Mouse (Mus musculus) limb, embryonic 14.5 days (tissue): Measurements from ENCODE around the gene Myo5c. TPM values are rescaled to one million over a fixed set of nuclear protein-coding genes. Genes with fewer than 3 reads are reported as not detected.

Experiments used
- ATAC-seq: fragments of 200-750 bp; cut with Nextera tagmentation; 2 replicates; pipeline ENCODE4 v1.8.0; 2017; ENCODE audit warnings: low read depth, moderate number of reproducible peaks, moderate TSS enrichment; ENCODE audit not compliant: low FRiP score
- DNase-seq: peaks from one replicate; pipeline ENCODE4 v3.0.0-alpha.2; 2015; ENCODE audit warnings: low spot score
- H3K27ac ChIP-seq: fragments of 300-500 bp; sonication (generic); replicated peaks from 2 replicates; pipeline ENCODE4 v1.5.1; 2014; ENCODE audit warnings: low read depth, mild to moderate bottlenecking, low read length, moderate library complexity, mixed read lengths
- H3K27me3 ChIP-seq: fragments of 300-500 bp; sonication (generic); 2 replicates; pipeline ENCODE4 v1.6.1; 2014; ENCODE audit warnings: low read length, mixed read lengths; ENCODE audit not compliant: control insufficient read depth, insufficient read depth
- H3K36me3 ChIP-seq: fragments of 300-500 bp; sonication (generic); 2 replicates; pipeline ENCODE4 v1.6.1; 2014; ENCODE audit warnings: mild to moderate bottlenecking, low read length, moderate library complexity, mixed read lengths; ENCODE audit not compliant: control insufficient read depth, insufficient read depth
- H3K4me1 ChIP-seq: fragments of 300-500 bp; sonication (generic); 2 replicates; pipeline ENCODE4 v1.6.1; 2014; ENCODE audit warnings: antibody characterized with exemption, low read length, mixed read lengths; ENCODE audit not compliant: control insufficient read depth, insufficient read depth
- H3K4me2 ChIP-seq: fragments of 300-500 bp; sonication (generic); replicated peaks from 2 replicates; pipeline ENCODE4 v1.6.1; 2014; ENCODE audit warnings: low read depth, mild to moderate bottlenecking, low read length, moderate library complexity; ENCODE audit not compliant: severe bottlenecking
- H3K4me3 ChIP-seq: fragments of 300-500 bp; sonication (generic); replicated peaks from 2 replicates; pipeline ENCODE4 v1.5.1; 2014; ENCODE audit warnings: low read length
- H3K9ac ChIP-seq: fragments of 300-500 bp; sonication (generic); 2 replicates; pipeline ENCODE4 v1.6.1; 2014; ENCODE audit warnings: mild to moderate bottlenecking, low read depth, low read length, moderate library complexity; ENCODE audit not compliant: severe bottlenecking
- H3K9me3 ChIP-seq: fragments of 300-500 bp; sonication (generic); 2 replicates; pipeline ENCODE4 v1.6.1; 2016; ENCODE audit warnings: low read length; ENCODE audit not compliant: control insufficient read depth
- POLR2A ChIP-seq: fragments of 200-500 bp; IDR thresholded peaks from 2 replicates; pipeline ENCODE4 v1.8.0; 2012; ENCODE audit warnings: inconsistent platforms, mild to moderate bottlenecking, moderate library complexity, borderline replicate concordance; ENCODE audit not compliant: insufficient read depth, insufficient read length; ENCODE audit errors: extremely low read depth
- WGBS: fragments of 180-500 bp; shearing (Covaris S2); extraction: QIAGEN DNeasy Blood & Tissue Kit; methylation state at CpG from one replicate; pipeline ENCODE4 v1.1.7; 2014; 5-methylcytosine and 5-hydroxymethylcytosine counted together
- polyA plus RNA-seq, 2 experiments: library from polyadenylated mRNA; depleted of rRNA in 1 of 2; stranded (reverse) in 1 of 2; unstranded in 1 of 2; fragments of >200 nt; fragmentation: Nextera tagmentation in 1 of 2; extraction: Ambion mirVana in 1 of 2; gene quantifications; 2 replicates each; pipeline versions ENCODE4 v1.2.1 to v1.2.3; 2012 to 2014

Myo5c gene
- polyA plus RNA-seq, 2 experiments = 0.15 to 0.52 TPM

DNA sequence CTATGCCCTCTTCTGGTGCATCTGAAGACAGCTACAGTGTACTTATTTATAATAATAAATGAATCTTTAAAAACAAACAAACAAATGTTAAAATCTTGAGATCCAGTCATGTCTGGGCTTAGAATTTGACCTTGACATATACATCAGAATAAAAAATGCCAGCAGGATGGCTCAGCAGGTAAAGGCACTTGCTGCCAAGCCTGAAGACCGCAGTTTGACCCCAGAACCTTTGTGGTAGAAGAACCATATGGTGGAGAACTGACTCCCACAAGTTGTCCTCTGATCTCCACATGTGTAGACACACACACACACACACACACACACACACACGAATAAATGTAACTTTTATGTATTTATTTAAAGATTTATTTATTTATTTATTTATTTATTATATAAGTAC, 71.2 kb downstream of the Myo5c start:
- ATAC-seq (no peak), DNase-seq (no peak)
- no peaks in the 10 kb centered on the region for H3K36me3 ChIP-seq
- no peaks in the 10 kb centered on the region for H3K4me1 ChIP-seq
- no peaks in the 10 kb centered on the region; the same call in 1 of the 2 replicates for H3K27me3 ChIP-seq
- H3K4me2 ChIP-seq = no peak overlapping the region
- no peak overlapping the region for H3K4me3 ChIP-seq
- no peak overlapping the region for H3K9ac ChIP-seq
- H3K27ac ChIP-seq = no peak overlapping the region
- WGBS = 79% methylated on average over 2 of the region's 2 CpGs
- no peak for TF ChIP-seq POLR2A
- no peaks in the 10 kb centered on the region for H3K9me3 ChIP-seq

DNA sequence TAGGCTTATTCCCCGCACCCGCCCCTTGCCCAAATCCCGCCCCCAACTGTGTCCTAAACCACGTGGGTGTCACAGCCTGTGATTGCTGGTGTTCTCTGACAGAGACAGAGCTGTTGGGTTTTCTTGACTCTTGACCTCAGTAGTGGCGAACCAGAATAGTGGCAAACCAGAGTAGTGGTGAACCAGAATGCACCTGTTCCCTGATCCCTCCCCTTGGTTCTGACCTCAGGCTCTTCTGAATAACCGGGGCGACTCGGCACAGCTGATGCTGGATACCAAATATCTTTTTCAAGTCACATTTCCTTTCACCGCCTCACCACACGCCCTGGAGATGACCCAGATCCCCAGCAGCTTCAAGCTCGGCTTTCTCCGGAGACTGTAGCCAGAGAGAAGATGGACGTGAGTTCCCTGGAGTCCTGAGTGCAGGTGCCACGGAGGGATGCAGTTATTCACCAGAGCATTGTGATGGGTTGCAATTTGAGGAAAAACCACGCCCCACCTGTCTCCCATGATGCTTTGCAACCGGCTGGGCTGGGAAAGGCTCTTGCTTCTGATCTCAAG, 72.0 kb downstream of the Myo5c start:
- Histone ChIP-seq H3K36me3 (no peaks in the 10 kb centered on the region), H3K4me2 (no peak overlapping the region), H3K27ac (no peak overlapping the region), H3K4me3 (no peak overlapping the region), H3K4me1 (no peaks in the 10 kb centered on the region), H3K9ac (no peak overlapping the region), H3K9me3 (no peaks in the 10 kb centered on the region), H3K27me3 (no peaks in the 10 kb centered on the region; the same call in 1 of the 2 replicates)
- ATAC-seq (no peak), DNase-seq (no peak)
- WGBS = 39% methylated on average over 16 of the region's 16 CpGs
- no peak for TF ChIP-seq POLR2A

DNA sequence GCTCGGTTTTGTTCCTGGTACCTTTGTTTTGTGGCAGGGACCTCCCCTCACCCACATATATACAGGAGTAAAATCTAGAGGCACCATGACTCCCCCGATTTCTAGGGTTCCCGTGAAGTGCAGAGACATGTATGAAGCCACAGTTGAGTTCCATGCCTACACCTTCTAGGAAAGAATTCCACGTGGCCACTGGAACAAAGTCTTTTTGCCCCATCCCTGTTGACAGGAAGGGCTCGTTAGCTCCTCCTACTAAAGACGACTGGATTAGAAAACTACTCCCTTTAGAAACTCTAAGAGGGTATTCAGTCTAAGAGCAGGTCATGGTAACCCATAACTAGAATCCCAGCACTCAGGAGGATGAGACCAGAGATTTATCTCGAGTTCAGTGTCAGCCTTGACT, 72.5 kb downstream of the Myo5c start:
- WGBS = 38% methylated on average over 7 of the region's 7 CpGs
- Histone ChIP-seq H3K4me2 (no peak overlapping the region), H3K4me1 (no peaks in the 10 kb centered on the region)

DNA sequence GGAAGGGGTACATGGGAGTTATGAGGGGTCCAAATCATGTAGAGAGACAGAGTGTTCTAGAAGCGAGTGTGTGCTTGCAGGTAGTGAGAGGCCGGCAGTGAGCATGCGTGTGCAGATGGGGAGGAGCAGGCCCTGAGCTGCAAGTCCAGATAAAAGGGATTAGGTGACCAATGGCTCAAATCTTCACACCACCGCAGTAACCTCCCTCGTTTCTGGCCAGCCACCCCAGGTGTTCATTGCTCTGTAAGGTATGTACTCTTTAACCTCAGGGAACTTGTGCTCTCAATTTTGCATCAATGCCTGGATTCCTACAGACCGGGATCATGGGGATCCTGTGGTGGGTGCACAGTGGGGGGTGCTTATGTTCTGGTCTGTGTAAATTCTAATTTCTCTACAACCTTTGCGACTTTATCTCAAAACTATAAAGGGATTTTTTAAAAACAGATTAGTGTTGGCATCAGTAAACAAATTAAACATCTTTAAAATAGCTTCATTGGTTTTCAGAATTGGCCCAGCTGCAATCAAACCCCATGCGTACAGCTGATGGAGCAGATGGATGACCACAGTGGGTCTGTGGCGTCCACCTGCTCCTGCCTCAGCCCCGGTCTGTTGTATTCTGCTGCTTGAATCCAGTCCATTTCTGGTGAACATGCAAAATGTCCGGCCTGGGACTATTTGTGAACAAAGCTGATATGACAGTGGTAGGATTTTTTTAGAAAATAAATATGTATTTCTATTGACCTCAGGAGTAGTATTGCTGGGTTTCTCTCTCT, 74.5 kb downstream of the Myo5c start, which contains the start of gene Gnb5:
Gene Gnb5, plus strand, starts transcription at position 163 of the 773 bp plus-strand sequence.
- H3K4me2 ChIP-seq = no peak within 1 kb of the TSS
- H3K9ac ChIP-seq = no peak within 1 kb of the TSS
- ATAC-seq (no peak), DNase-seq (no peak)
- no peak within 1 kb of the TSS for H3K27ac ChIP-seq
- 71% methylated on average over 11 of the region's 11 CpGs for WGBS
- H3K27me3 ChIP-seq = no peaks in the 10 kb centered on the region; the same call in 1 of the 2 replicates
- no peaks in the 10 kb centered on the region for H3K4me1 ChIP-seq
- no peaks in the 10 kb centered on the region for H3K9me3 ChIP-seq
- H3K36me3 ChIP-seq = no peaks in the 10 kb centered on the region
- no peak for TF ChIP-seq POLR2A
- no peak within 1 kb of the TSS for H3K4me3 ChIP-seq

More for the DNA sequence above, 72.5 kb downstream of the Myo5c start:
- no peak for DNase-seq
- H3K9me3 ChIP-seq = no peaks in the 10 kb centered on the region
- no peak overlapping the region for H3K4me3 ChIP-seq
- H3K36me3 ChIP-seq = no peaks in the 10 kb centered on the region
- H3K27me3 ChIP-seq = no peaks in the 10 kb centered on the region; the same call in 1 of the 2 replicates
- no peak overlapping the region for H3K27ac ChIP-seq
- no peak for ATAC-seq
- H3K9ac ChIP-seq = no peak overlapping the region
- TF ChIP-seq POLR2A = no peak

DNA sequence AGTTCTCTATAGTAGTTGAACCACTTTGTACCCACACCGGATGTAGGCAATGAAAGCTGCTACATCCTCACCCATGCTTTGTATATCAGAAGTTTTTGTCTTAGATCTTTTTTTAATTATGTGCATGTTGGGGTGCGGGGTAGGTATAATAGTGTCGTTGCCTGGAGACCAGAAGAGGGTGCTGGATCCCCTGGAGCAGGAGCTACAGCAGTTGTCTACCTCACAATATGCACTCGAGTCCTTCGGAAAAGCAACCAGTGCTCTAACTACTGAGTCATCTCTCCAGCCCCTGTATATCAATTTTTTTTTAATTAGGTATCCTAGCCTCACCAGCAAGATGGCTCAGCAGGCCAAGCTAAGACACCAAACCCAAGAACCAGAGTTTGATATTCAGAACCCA, 75.2 kb downstream of the Myo5c start:
- Histone ChIP-seq H3K9ac (no peak overlapping the region), H3K27me3 (no peaks in the 10 kb centered on the region), H3K4me3 (no peak overlapping the region), H3K4me1 (no peaks in the 10 kb centered on the region), H3K27ac (no peak overlapping the region), H3K4me2 (no peak overlapping the region), H3K36me3 (no peaks in the 10 kb centered on the region), H3K9me3 (no peaks in the 10 kb centered on the region)
- DNase-seq (no peak), ATAC-seq (no peak)
- no peak for TF ChIP-seq POLR2A
- 80% methylated on average over 5 of the region's 5 CpGs for WGBS
